Mouse (Mus musculus): ENCODE data around the gene Atg4d. TPM values are rescaled to one million over a fixed set of nuclear protein-coding genes. Genes with fewer than 3 reads are reported as not detected.

The Atg4d gene
- polyA plus RNA-seq, 1 experiment, result 33.7 TPM

GRCm38 (mm10) chr9:21272391-21272790, 7.3 kb downstream of the Atg4d start:
- TF ChIP-seq MYOD1 (IDR thresholded peaks at IDR 0.05; ENCODE audit: control insufficient read depth, insufficient read length, low read depth) (no peak), FOSL1 (IDR thresholded peaks at IDR 0.05; ENCODE audit: insufficient read depth, low read length, poor library complexity, severe bottlenecking) (no peak), CTCF (IDR thresholded peaks at IDR 0.05; ENCODE audit: control insufficient read depth, insufficient read depth, insufficient read length) (no peak), CEBPB (IDR thresholded peaks at IDR 0.05; ENCODE audit: low read depth) (no peak), MYOG (IDR thresholded peaks at IDR 0.05; ENCODE audit: control insufficient read depth, extremely low read depth, insufficient read length) (no peak), USF1 (IDR thresholded peaks at IDR 0.05; ENCODE audit: low read depth) (no peak), MAX (IDR thresholded peaks at IDR 0.05) (no peak)
- no peak overlapping the region for H3ac ChIP-seq (ENCODE audit: control insufficient read depth, insufficient read length, low read depth)
- H3K4me3 ChIP-seq (ENCODE audit: insufficient read depth, poor library complexity, severe bottlenecking), result no peak overlapping the region
- no peaks in the 10 kb centered on the region for H3K79me2 ChIP-seq (ENCODE audit: control insufficient read depth, insufficient read depth)
- H3K36me3 ChIP-seq (ENCODE audit: control insufficient read depth, insufficient read depth), result peaks cover 74% of the 10 kb centered on the region
- no peaks in the 10 kb centered on the region for H3K79me3 ChIP-seq (ENCODE audit: low read depth)
- H3K27me3 ChIP-seq (ENCODE audit: control insufficient read depth, insufficient read depth, insufficient read length), result no peaks in the 10 kb centered on the region

GRCm38 (mm10) chr9:21273094-21273493, 8.0 kb downstream of the Atg4d start:
- no peaks in the 10 kb centered on the region for H3K27me3 ChIP-seq (ENCODE audit: control insufficient read depth, insufficient read depth, insufficient read length)
- peaks cover 1% of the 10 kb centered on the region for H3K79me3 ChIP-seq (ENCODE audit: low read depth)
- no peak overlapping the region for H3K4me3 ChIP-seq (ENCODE audit: insufficient read depth, poor library complexity, severe bottlenecking)
- H3K36me3 ChIP-seq (ENCODE audit: control insufficient read depth, insufficient read depth), result peaks cover 79% of the 10 kb centered on the region
- H3ac ChIP-seq (ENCODE audit: control insufficient read depth, insufficient read length, low read depth), result no peak overlapping the region
- no peaks in the 10 kb centered on the region for H3K79me2 ChIP-seq (ENCODE audit: control insufficient read depth, insufficient read depth)
- no peak for TF ChIP-seq MAX (IDR thresholded peaks at IDR 0.05)
- TF ChIP-seq MYOG (IDR thresholded peaks at IDR 0.05; ENCODE audit: control insufficient read depth, extremely low read depth, insufficient read length), result no peak
- no peak for TF ChIP-seq CTCF (IDR thresholded peaks at IDR 0.05; ENCODE audit: control insufficient read depth, insufficient read depth, insufficient read length)

- no peak for TF ChIP-seq MYOG (IDR thresholded peaks at IDR 0.05; ENCODE audit: control insufficient read depth, extremely low read depth, insufficient read length)
- TF ChIP-seq MYOD1 (IDR thresholded peaks at IDR 0.05; ENCODE audit: control insufficient read depth, insufficient read length, low read depth), result no peak
- H3K4me3 ChIP-seq (ENCODE audit: insufficient read depth, poor library complexity, severe bottlenecking), result no peak overlapping the region
- H3K79me2 ChIP-seq (ENCODE audit: control insufficient read depth, insufficient read depth), result no peaks in the 10 kb centered on the region
- H3K36me3 ChIP-seq (ENCODE audit: control insufficient read depth, insufficient read depth), result peaks cover 80% of the 10 kb centered on the region
- H3K27me3 ChIP-seq (ENCODE audit: control insufficient read depth, insufficient read depth, insufficient read length), result no peaks in the 10 kb centered on the region
- no peak overlapping the region for H3ac ChIP-seq (ENCODE audit: control insufficient read depth, insufficient read length, low read depth)
- H3K79me3 ChIP-seq (ENCODE audit: low read depth), result peaks cover 1% of the 10 kb centered on the region
Observed at GRCm38 (mm10) chr9:21273520-21274228, 8.6 kb downstream of the Atg4d start.

GRCm38 (mm10) chr9:21274336-21274735, 9.2 kb downstream of the Atg4d start:
- TF ChIP-seq CEBPB (IDR thresholded peaks at IDR 0.05; ENCODE audit: low read depth) (no peak), FOSL1 (IDR thresholded peaks at IDR 0.05; ENCODE audit: insufficient read depth, low read length, poor library complexity, severe bottlenecking) (no peak), MYOD1 (IDR thresholded peaks at IDR 0.05; ENCODE audit: control insufficient read depth, insufficient read length, low read depth) (no peak), MYOG (IDR thresholded peaks at IDR 0.05; ENCODE audit: control insufficient read depth, extremely low read depth, insufficient read length) (no peak), USF1 (IDR thresholded peaks at IDR 0.05; ENCODE audit: low read depth) (no peak), MAX (IDR thresholded peaks at IDR 0.05) (no peak)
- H3K27me3 ChIP-seq (ENCODE audit: control insufficient read depth, insufficient read depth, insufficient read length), result no peaks in the 10 kb centered on the region
- peaks cover 80% of the 10 kb centered on the region for H3K36me3 ChIP-seq (ENCODE audit: control insufficient read depth, insufficient read depth)
- no peak overlapping the region for H3K4me3 ChIP-seq (ENCODE audit: insufficient read depth, poor library complexity, severe bottlenecking)
- peaks cover 1% of the 10 kb centered on the region for H3K79me3 ChIP-seq (ENCODE audit: low read depth)
- no peak overlapping the region for H3ac ChIP-seq (ENCODE audit: control insufficient read depth, insufficient read length, low read depth)
- no peaks in the 10 kb centered on the region for H3K79me2 ChIP-seq (ENCODE audit: control insufficient read depth, insufficient read depth)

GRCm38 (mm10) chr9:21275013-21275710, 10.1 kb downstream of the Atg4d start:
- TF ChIP-seq MYOG (IDR thresholded peaks at IDR 0.05; ENCODE audit: control insufficient read depth, extremely low read depth, insufficient read length) (no peak), FOSL1 (IDR thresholded peaks at IDR 0.05; ENCODE audit: insufficient read depth, low read length, poor library complexity, severe bottlenecking) (no peak)
- H3K36me3 ChIP-seq (ENCODE audit: control insufficient read depth, insufficient read depth), result peaks cover 83% of the 10 kb centered on the region

GRCm38 (mm10) chr9:21275727-21276126, 10.6 kb downstream of the Atg4d start:
- Histone ChIP-seq H3ac (ENCODE audit: control insufficient read depth, insufficient read length, low read depth) (no peak overlapping the region), H3K4me3 (ENCODE audit: insufficient read depth, poor library complexity, severe bottlenecking) (no peak overlapping the region), H3K79me2 (ENCODE audit: control insufficient read depth, insufficient read depth) (no peaks in the 10 kb centered on the region), H3K36me3 (ENCODE audit: control insufficient read depth, insufficient read depth) (peaks cover 82% of the 10 kb centered on the region), H3K79me3 (ENCODE audit: low read depth) (peaks cover 1% of the 10 kb centered on the region), H3K27me3 (ENCODE audit: control insufficient read depth, insufficient read depth, insufficient read length) (no peaks in the 10 kb centered on the region)
- TF ChIP-seq CTCF (IDR thresholded peaks at IDR 0.05; ENCODE audit: control insufficient read depth, insufficient read depth, insufficient read length), result no peak
- TF ChIP-seq FOSL1 (IDR thresholded peaks at IDR 0.05; ENCODE audit: insufficient read depth, low read length, poor library complexity, severe bottlenecking), result no peak

More at GRCm38 (mm10) chr9:21275013-21275710, 10.1 kb downstream of the Atg4d start:
- Histone ChIP-seq H3K27me3 (ENCODE audit: control insufficient read depth, insufficient read depth, insufficient read length) (no peaks in the 10 kb centered on the region), H3K4me3 (ENCODE audit: insufficient read depth, poor library complexity, severe bottlenecking) (no peak overlapping the region), H3K79me2 (ENCODE audit: control insufficient read depth, insufficient read depth) (no peaks in the 10 kb centered on the region), H3ac (ENCODE audit: control insufficient read depth, insufficient read length, low read depth) (no peak overlapping the region), H3K79me3 (ENCODE audit: low read depth) (peaks cover 1% of the 10 kb centered on the region)

All from C2C12 (cell line).